Mouse (Mus musculus) C2C12 (cell line): Measurements from ENCODE around the gene Klhdc2.

ENCODE experiments used
- CEBPB ChIP-seq: IDR thresholded peaks from one replicate; pipeline ENCODE4 v1.6.1; 2011; ENCODE audit warnings: low read depth, mild to moderate bottlenecking, control low read depth, moderate library complexity
- CTCF ChIP-seq: IDR thresholded peaks from one replicate; pipeline ENCODE4 v1.5.1; 2011; ENCODE audit not compliant: control insufficient read depth, insufficient read depth, insufficient read length
- MAX ChIP-seq: IDR thresholded peaks from one replicate; pipeline ENCODE4 v1.6.1; 2011; ENCODE audit warnings: mild to moderate bottlenecking, control low read depth
- MYOD1 ChIP-seq: IDR thresholded peaks from one replicate; pipeline ENCODE4 v1.6.1; 2011; ENCODE audit warnings: low read depth; ENCODE audit not compliant: control insufficient read depth, insufficient read length
- USF1 ChIP-seq: IDR thresholded peaks from one replicate; pipeline ENCODE4 v1.6.1; 2011; ENCODE audit warnings: low read depth, mild to moderate bottlenecking, control low read depth, moderate library complexity

DNA sequence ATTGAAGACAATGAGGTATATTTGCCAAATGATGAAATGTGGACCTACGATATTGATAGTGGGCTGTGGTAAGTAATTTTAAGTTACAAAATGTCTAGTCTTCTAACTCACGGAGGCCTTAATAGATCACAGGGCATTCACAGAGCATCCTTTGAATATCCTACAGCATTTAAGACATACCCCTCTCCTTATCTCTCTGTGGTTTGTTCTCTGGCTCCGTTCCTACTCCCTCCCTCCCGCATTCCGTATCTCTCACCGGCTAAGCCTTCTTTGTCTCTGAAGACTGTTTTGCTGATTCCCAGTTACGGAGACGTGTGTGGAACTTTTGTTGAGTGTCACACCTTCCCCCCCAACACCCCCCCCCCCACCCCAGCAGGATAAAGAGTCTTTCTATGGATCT lies 45.7 kb upstream of the Klhdc2 start:
- TF ChIP-seq CTCF (no peak), CEBPB (no peak), MAX (no peak), USF1 (no peak), MYOD1 (no peak)
